Mouse (Mus musculus) right cerebral cortex, adult 2 months (tissue): ENCODE data around the gene Frmd3.
"Not testable (repeated sequence)": the region's sequence is repeated elsewhere in the genome, so short reads cannot be mapped to it uniquely, and the experiment has no call there.

ENCODE experiments used
- DNase-seq, 2 experiments: peaks; one replicate each; pipeline ENCODE4 v3.0.0; 2021 to 2022; ENCODE audit warnings: low spot score in 2 of 2

The Frmd3 gene

GRCm38 (mm10) chr4:74013211-74014047 is at the start of gene Frmd3:
TSS of gene Frmd3 (plus strand) at chr4:74013442.
- peak; percentile 68 to 76 for DNase-seq

GRCm38 (mm10) chr4:73980454-73980853 is 32.8 kb upstream of the Frmd3 start:
- no peak for DNase-seq

GRCm38 (mm10) chr4:74012277-74012676 is 965 bp upstream of the Frmd3 start:
- DNase-seq: peak; percentile 7 to 28

GRCm38 (mm10) chr4:74012700-74013099 is 542 bp upstream of the Frmd3 start:
- peak; percentile 13 to 16 for DNase-seq

GRCm38 (mm10) chr4:74014048-74014500 is 832 bp downstream of the Frmd3 start:
- peak in 1 of 2 experiments; percentile 34 for DNase-seq

GRCm38 (mm10) chr4:74020084-74020483 is 6.8 kb downstream of the Frmd3 start:
- no peak for DNase-seq

- peak; percentile 4 to 10 for DNase-seq
Measured at GRCm38 (mm10) chr4:74043226-74043625, 30.0 kb downstream of the Frmd3 start.

GRCm38 (mm10) chr4:74051692-74052091 is 38.5 kb downstream of the Frmd3 start:
- DNase-seq: peak; percentile 9 to 38

- DNase-seq: no peak
Measured at GRCm38 (mm10) chr4:74076727-74077126, 63.5 kb downstream of the Frmd3 start.

- no peak for DNase-seq
Measured at GRCm38 (mm10) chr4:74110816-74111215, 97.6 kb downstream of the Frmd3 start.

- DNase-seq: no peak
Measured at GRCm38 (mm10) chr4:74191528-74191927, 178.3 kb downstream of the Frmd3 start.

- DNase-seq: no peak
Measured at GRCm38 (mm10) chr4:74201281-74201811, 188.1 kb downstream of the Frmd3 start.

- DNase-seq: not testable (repeated sequence)
Measured at GRCm38 (mm10) chr4:74221780-74222179, 208.5 kb downstream of the Frmd3 start.

- DNase-seq: peak; percentile 7 to 13
Measured at GRCm38 (mm10) chr4:74222360-74222759, 209.1 kb downstream of the Frmd3 start.

GRCm38 (mm10) chr4:74224210-74224609 is 211.0 kb downstream of the Frmd3 start:
- no peak for DNase-seq

- no peak for DNase-seq
Measured at GRCm38 (mm10) chr4:74230994-74231393, 217.8 kb downstream of the Frmd3 start.

GRCm38 (mm10) chr4:74231405-74231804 is 218.2 kb downstream of the Frmd3 start:
- DNase-seq: peak; percentile 58 to 62

- DNase-seq: no peak
Measured at GRCm38 (mm10) chr4:74233534-74233933, 220.3 kb downstream of the Frmd3 start.

- no peak for DNase-seq
Measured at GRCm38 (mm10) chr4:74242176-74242575, 228.9 kb downstream of the Frmd3 start, which contains the start of gene Kdm4c. TSS of gene Kdm4c (plus strand) at chr4:74242497.
